Mouse (Mus musculus) v-Abl transformed pro-B cells (cell line): ENCODE measurements around the gene Rbm14.
"Not testable (repeated sequence)": the region's sequence is repeated elsewhere in the genome, so short reads cannot be mapped to it uniquely, and the experiment has no call there.

Experiments used
- in situ Hi-C, 2 experiments: fragments of 400-800 bp; cut with MboI; formaldehyde crosslinking; loops; one replicate each; pipeline ENCODE4 v1.15.1; 2025; ENCODE audit not compliant: unreplicated experiment in 2 of 2

Gene Rbm14

DNA sequence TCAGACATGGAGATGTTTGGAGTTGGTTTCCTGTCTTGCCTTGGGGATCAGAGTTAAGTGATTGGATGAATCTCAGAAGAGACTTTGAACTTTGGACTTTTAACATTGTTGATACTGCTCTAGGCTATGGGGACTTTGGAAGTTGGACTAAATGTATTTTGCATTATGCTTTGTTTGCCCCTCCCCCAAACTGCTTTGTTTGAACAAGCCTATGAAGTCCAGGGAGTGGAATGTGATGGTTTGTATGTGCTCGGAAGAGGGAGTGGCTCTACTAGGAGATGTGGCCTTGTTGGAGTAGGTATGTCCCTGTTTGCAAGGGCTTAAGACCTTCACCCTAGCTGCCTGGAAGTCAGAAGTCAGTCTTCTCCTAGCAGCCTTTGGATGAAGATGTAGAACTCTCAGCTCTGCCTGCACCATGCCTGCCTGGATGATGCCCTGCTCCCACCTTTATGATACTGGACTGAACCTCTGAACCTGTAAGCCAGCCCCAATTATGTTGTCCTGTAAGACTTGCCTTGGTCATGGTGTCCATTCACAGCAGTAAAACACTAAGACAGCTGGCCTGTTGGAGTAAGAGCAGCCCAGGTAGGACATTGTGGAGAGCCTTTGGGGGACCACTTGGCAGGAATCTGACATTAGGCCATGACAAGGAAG lies 5.9 kb upstream of the Rbm14 start:
- in situ Hi-C loops, result no loop called here

DNA sequence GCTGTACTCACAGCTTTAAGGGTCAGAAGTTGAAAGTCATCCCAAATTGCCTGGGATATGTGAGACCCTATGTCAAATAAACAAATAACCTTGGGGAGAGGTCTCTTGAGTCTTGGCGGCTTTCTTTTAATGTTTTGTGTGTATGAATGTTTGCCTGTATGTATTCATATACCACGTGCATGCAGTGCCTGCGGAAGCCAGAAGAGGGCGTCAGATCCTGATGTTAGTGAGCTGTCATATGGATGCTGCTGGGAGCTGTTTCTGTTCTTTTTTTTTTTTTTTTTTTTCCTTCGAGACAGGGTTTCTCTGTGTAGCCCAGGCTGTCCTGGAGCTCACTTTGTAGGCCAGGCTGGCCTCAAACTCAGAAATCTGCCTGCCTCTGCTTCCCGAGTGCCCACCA lies 1.6 kb upstream of the Rbm14 start:
- in situ Hi-C loops, result no loop called here

DNA sequence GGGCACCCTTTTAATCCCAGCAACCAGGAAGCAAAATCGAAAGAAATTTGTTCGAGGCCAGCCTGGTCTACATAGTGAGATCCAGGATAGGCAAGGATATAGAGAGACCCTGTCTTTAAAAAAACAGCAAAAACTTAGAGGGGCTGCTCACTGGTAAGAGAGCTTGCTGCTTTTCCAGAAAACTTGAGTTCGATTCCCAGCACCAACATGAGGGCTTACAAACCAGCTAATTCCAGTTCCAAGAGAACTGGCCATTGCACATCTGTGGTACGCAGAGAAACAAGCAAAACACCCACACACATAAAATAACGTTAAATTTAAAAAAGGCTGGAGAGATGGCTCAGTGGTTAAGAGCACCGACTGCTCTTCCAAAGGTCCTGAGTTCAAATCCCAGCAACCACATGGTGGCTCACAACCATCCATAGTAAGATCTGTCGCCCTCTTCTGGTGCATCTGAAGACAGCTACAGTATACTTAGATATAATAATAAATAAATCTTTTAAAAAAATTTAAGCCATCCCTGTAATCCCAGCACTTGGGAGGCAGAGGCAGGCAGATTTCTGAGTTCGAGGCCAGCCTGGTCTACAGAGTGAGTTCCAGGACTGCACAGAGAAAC lies 1.0 kb upstream of the Rbm14 start:
- in situ Hi-C loops, result not testable (repeated sequence)

DNA sequence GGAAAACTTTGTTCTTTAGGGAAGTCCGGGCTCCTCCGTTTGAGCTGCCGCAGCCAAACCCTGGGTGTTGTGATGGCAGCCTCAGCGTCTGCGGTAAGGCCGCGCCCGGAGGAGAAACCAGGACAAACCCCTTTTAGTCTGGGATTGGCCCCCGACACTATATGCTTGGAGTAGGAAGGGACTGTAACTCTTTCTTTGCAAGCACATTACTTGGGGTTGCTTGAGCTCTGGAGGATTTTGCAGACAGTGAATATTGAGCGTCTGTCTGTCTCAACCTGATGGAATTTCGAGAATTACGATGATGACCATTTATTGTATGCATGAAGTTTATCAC lies 442 bp upstream of the Rbm14 start:
- in situ Hi-C loops, result no loop called here

DNA sequence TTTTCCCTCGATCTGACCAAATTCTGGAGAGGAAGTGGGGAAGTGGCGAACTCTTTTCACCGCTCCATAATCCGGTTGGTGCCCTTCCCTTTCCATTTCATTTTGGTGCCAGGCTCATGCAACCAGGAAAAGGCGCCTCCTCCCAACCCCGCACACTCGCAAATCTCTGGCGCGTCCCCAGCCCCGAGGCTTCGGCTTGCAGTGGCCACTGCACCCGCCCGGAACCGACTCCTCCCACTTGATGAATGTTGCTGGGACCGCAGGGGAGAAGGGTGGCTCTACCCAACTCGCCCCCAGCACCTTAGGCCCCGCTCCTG lies 730 bp downstream of the Rbm14 start:
- in situ Hi-C loops, result no loop called here

DNA sequence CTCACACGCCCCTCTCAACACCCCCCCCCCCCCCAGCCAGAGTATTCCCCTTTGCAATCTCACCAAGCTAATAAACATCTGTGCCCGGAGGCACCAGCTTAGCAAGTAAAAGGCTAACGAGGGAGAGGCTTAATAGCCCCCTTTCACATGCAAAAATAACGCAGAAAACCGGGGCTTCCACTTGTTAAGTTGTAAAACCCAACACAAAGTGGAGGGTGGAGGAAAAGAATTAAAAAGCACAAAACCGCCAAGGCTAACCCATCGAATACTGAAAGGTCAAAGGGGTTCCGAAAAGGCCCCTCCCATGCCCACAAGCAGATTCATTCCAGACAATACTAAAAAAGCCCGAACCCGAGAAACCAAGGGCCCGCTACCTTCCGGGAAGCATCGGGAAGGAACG lies 1.1 kb downstream of the Rbm14 start:
- in situ Hi-C loops, result no loop called here

DNA sequence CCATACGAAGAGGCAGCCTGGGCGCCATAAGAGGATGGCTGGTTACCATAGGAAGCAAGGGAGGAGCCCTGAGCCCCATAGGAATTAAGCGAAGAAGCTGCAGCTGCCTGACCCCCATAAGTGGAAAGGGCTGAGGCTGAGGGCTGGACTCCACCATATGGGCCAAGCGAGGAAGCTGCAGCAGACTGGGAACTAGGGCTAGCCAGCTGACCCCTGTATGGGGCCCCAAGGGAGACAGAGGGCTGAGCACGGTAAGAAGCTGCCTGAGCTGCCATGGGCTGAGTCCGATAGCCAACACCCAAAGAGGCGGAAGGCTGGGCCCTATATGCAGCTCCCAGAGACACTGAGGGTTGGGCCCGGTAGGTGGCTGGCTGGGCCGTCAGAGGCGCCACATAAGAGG lies 8.2 kb downstream of the Rbm14 start:
- in situ Hi-C loops, result no loop called here

DNA sequence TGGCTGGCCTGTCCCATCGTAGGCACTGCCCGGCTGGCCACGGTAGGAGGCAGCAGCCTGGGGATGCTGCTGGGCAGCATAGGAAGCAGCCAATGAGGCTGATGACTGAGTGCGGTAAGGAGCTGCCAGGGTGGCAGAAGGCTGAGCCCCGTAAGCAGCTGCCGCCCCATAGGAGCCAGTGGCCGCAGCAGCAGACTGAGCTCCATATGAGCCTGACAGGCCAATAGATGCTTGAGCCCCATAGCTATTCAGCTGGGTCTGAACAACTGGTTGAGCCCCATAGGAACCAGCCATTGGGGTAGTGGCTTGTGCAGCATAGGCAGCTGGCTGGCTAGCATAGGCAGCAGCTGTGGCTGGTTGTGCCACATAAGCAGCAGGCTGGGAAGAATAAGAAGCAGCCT lies 8.7 kb downstream of the Rbm14 start:
- in situ Hi-C loops, result no loop called here

DNA sequence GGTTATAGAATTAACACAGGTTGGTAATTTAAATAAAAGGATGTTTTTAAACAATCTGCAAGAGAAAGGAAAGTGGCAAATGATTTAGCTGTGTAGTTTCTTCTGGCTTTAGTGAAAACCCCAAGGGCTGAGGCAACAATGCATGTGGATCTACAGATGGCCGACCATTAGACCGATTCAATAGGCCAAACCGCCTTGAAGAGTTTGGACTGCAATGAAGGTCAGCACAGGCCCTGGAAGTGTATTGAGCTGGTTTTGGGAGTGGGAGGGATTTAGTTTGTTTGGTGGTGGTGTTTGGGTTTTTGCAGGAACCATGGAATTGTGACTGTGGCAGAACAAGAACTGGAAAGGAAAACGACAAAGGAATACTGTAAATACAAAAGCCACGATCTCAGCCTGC lies 12.4 kb downstream of the Rbm14 start:
- in situ Hi-C loops, result no loop called here

DNA sequence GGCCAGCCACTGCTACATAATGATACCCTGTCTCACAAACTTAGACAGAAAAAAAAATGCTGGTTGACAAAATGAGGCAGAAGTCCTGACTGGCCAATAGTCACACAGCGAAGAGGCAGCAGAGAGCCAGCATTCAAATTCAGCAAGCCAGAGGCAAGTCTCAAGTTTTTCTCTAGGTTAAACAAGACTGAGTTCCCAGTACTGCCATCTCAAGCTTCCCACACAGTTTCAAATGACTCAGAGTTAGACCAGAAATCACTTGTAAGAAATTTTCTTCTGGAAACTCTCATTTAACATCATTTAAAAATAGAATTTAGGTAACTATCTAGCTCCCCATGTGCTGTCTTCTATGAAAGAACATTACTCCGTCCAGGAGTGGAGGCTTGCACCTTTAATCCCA lies 13.6 kb downstream of the Rbm14 start:
- in situ Hi-C loops, result no loop called here

DNA sequence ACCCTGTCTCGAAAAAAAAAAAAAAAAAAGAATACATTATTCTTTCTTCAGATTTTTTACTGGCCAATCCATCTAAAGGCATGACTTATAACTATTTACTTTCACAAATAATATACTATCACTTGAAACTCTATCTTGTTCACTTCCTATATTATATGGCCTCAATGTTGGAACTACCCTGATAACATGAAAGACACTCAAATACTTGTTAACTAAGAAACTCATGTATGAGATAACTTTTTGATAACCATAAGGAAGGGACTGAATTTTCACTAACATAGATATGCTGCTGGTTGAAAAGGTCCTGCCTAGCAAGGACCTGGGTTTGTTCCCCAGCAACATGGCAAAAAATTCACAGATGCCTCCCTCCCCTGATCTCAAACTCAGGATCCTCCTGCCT lies 15.5 kb downstream of the Rbm14 start:
- in situ Hi-C loops, result no loop called here

DNA sequence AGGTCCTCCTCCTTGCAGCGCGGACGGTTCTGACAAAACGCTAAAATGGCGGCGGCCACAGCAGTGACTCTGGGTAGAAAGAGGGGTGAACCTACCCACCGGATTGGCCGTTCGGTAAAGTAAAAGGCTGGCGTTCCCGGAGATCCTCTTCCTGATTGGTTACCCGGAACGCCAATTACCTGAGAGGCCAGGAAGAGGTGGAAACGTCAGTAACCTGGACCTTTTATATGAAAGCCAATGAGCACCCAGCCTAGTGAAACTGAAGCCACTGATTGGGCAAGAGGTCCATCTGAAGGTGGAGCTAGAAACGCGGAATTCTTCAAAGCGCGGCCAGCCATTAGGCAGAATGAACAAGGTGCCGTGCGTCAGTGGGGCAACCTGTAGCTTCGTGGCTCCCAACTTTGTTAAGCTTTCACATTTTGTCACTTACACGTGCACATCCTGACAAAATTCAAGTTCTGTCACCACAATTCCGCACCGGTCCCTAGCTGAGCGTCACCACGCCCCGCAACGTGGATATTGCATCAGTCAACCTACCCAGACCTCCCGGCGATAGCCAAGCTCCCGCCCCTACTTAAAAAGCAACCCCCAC lies 17.5 kb downstream of the Rbm14 start, which contains the start of gene Rbm4:
Gene Rbm4, minus strand, starts transcription at position 71 of the 592 bp plus-strand sequence.
- in situ Hi-C loops, result no loop called here

DNA sequence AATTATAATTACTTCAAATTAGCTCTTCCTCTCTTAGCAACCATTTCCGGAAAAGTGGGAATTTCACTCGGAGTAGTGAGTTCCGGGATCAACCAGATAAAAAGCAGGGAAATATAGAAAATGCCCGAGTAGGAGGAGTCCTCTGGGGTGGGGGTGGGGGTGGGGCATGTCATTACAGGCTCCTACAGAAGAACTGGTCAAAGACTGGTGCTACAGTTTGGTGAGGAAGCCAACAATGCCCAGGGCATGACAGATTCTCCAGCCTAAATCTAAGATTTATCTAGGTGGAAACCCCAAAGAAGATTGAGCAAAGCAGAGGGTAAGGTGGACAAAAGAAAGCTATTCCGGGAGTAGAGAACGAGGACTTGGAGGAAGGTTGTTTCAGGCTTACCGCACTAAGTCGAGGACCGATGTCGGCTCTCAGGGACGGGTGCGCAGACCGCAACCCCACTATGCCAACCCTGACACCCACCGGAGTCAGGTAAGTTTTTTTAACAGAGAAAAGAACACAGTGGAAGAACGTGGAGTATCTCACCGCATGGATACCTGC lies 18.1 kb downstream of the Rbm14 start:
- in situ Hi-C loops, result no loop called here

DNA sequence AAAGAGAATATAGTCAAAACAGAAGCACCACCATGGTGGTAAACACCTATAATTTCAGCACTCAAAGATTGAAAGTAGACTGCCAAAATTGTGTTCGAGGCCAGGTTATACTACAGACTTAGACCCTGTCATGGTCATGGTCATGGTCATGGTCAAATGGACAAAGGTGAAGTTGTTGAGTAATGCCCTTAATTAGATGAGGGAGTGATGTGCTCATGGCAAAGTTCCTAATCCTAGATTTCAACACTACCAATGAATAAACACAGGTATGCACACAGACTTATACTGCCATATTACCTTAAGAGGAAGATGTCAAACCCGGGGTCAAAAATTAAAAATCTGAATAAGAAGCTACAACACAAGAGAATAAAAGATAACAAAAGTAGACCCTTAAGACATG lies 25.1 kb downstream of the Rbm14 start:
- in situ Hi-C loops, result no loop called here

DNA sequence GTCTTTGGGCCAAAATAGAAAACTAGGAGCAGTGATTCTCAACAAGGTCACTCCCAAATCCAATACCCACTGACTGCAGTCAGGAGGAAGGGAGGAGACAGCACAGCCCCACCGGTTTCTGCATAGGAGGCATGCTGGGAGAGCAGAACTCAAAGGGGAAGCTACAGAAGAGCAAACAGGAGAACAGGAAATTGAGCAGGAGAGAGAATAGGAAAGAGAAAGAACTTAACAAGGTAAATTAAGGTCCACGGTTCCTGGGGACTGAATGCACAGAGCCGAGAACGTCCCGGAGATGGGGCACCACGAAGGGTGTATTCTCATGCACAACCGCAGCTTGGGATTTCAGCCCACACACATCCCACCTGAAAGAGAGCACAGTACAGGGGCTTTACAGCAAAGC lies 26.2 kb downstream of the Rbm14 start:
- in situ Hi-C loops, result no loop called here

DNA sequence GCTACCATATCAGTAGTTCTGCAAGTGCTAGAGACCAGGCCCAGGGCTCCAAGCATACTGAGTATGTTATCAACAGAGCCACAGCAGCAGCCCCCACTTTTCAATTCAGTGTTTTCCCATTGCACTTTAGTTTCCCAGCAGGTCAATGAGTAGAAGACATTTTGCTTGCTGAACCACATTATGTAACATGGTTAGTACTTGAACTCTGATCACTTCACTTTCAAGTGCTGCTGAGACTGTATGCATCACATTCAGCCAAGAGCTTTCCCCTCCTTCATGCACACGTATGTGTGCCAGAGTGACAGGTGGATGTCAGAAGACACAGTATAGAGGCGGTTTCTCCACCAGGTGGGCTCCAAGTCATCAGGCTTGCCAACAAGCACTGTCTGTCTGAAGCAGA lies 28.5 kb downstream of the Rbm14 start:
- in situ Hi-C loops, result no loop called here

DNA sequence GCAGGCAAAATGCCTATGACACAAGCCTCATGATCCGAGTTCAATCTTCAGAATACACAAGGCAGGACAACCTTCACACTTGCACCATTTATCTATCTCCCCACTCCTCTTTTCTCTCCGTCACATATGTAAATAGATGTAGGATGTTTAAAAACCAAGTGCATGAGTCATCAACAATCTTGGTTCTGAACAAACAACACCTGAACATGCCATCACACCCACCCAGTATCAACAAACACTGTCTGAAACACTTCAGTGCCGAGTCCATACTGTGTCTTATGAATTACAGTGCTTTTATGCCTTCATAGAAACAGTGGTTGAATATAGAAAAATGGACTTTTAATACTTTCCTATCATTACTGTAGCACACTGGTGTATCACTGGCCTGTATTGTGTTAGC lies 38.6 kb downstream of the Rbm14 start:
- in situ Hi-C loops, result no loop called here

DNA sequence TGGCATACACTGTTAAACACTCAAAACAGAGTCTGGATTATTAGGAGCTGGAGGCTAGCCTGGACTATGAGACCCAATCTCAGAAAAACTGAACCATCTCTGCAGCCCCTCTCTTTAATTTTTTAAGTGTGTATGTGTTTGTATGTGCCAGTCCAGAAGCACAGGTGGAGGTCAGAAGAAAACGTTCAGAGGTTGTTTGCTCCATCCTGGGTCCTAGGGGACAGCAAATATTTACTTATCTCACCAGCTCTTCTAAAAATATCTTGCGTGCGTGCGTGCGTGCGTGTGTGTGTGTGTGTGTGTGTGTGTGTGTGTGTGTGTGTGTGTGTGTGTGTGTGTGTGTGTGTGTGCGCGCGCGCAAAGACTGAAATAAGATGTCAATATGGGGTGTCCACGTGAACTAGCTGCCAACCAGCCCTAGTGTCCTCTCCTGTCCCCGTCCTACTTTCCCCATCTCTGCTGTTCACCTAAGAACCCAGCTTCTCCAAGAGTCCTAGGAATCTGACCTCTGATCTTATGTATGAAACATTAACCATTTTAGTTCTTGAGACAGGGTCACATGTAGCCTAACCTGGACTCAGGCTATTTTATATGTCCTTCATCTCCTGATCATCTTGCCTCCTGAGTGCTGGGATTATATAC lies 43.8 kb downstream of the Rbm14 start:
- in situ Hi-C loops, result no loop called here

DNA sequence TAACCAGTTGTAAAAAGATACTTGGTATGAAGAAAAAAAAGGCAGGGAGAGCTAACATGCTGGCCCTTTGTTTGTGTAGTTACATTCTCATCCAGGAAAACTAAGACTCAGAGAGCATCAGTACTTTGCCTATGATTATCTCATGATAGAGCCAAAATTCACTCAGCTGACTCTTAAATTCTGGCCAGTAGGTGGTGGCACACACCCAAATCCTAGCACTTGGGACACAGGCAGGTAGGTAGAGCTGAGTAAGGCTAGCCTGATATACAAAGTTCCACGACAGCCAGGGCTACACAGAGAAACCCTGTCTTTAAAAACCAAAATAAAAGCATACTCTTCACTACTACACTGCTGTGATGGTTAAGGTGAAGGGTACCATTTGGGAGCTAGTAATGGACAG lies 48.6 kb downstream of the Rbm14 start:
- in situ Hi-C loops, result loop anchor here in 1 of 2 experiments (5.0 kb wide), 1 partner anchor 44 kb away; no protein-coding TSS in a partner anchor

DNA sequence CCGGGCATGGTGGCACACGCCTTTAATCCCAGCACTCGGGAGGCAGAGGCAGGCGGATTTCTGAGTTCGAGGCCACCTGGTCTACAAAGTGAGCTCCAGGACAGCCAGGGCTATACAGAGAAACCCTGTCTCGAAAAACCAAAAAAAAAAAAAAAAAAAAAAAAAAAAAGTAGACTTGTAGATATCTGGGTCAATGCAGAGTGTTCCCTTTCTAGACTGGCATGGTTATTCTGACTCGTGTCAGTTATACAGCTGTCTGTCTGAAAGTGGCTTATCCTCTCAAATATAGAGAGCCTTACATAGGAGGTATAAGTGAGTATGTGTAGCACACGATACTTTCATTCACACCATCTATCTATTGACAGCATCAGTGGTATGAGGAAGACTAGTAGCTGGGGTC lies 50.9 kb downstream of the Rbm14 start:
- in situ Hi-C loops, result loop anchor here in 1 of 2 experiments (5.0 kb wide), 1 partner anchor 47 kb away; no protein-coding TSS in a partner anchor

DNA sequence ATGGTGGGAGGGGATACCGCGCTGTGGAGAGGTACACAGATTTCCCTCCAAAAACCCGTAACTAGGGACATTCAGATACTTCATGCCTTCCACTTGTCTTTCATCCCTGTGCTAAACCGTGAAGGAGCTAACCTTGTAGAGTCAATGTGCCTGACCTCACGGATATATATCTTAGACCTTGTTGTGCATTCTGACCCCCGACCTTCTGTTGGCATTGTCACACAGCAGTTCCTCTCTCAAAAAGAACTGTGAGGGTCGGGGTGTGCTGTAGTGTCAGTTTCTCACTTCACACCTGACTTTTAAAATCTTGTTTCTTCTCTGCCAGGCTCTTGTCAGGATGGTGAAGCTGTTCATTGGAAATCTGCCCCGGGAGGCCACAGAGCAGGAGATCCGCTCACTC lies 54.5 kb downstream of the Rbm14 start:
- in situ Hi-C loops, result loop anchor here (5.0 to 10.0 kb wide), 3 partner anchors 150 to 245 kb away; partner anchors contain the start of genes Bbs1 (in 1 of the 2) and Mrpl11 (in 1 of the 2)
